26 mouse cellular contexts compared by ENCODE assay signal in genomic region chr7:34685176-34685575, GRCm38 (mm10). TPM values are rescaled to one million over a fixed set of nuclear protein-coding genes. Genes with fewer than 3 reads are reported as not detected.
DNase-seq lines count a peak whose midpoint lies in the region; ATAC-seq and TF ChIP-seq lines count a peak whose summit lies in the region.
"Had no signal": no experiment of that assay in that cellular context is flagged by ENCODE, and none has a peak within 500 bp of the region (broad histone marks: within the 10 kb centered on the region; RNA-seq: fewer than 3 reads in every experiment).

No protein-coding gene starts in this region.

- H3K36me3 ChIP-seq in neural tube, embryonic 13.5 days, result no peaks in the 10 kb centered on the region
- H3K36me3 ChIP-seq in intestine, embryonic 15.5 days, result no peaks in the 10 kb centered on the region
- no peaks in the 10 kb centered on the region for H3K36me3 ChIP-seq in intestine, postnatal 0 days (ENCODE audit: control insufficient read depth, insufficient read depth)
- no peaks in the 10 kb centered on the region for H3K36me3 ChIP-seq in midbrain, postnatal 0 days (ENCODE audit: insufficient read depth, low read length)
- H3K36me3 ChIP-seq: embryonic facial prominence, embryonic 10.5 days; embryonic facial prominence, embryonic 12.5 days; forebrain, embryonic 15.5 days; G1E had no signal

- DNase-seq in neural tube, embryonic 10.5 days (ENCODE audit: extremely low spot score, low spot score), result no peak
- DNase-seq in ZHBTc4 (ENCODE audit: low read depth, low spot score), result peak; percentile 52
- no peak for DNase-seq in midbrain, postnatal 0 days (ENCODE audit: low spot score)
- no peak for DNase-seq in heart, postnatal 36 days
- DNase-seq: adrenal gland, adult 2 months; adrenal gland, postnatal 10 days; adrenal gland, postnatal 25 days; B cell, adult 2 months; cerebellum, adult 11 months; cerebellum, adult 18-20 months; cerebellum, adult 8-10 months; cerebellum, adult 9-11 months; cerebellum, postnatal 14 days; cerebellum, postnatal 36 days; embryo, embryonic 11 days had no signal

- intact Hi-C loops in heart, postnatal 36 days (cut with DNase I), result no loop called here

- no peak for ATAC-seq in neural tube, embryonic 13.5 days (ENCODE audit: low read depth)
- ATAC-seq in intestine, embryonic 15.5 days, result peak; percentile 88
- 0 out of 2 replicates have a peak, but pooled peaks have one; percentile 31 for ATAC-seq in intestine, postnatal 0 days
- no peak for ATAC-seq in midbrain, postnatal 0 days (ENCODE audit: low FRiP score)
- ATAC-seq: CD4-positive, CD25-positive, alpha-beta regulatory T cell, adult 4 months; forebrain, embryonic 13.5 days; forebrain, embryonic 15.5 days; Patski had no signal

- H3K27me3 ChIP-seq in neural tube, embryonic 13.5 days, result no peaks in the 10 kb centered on the region
- H3K27me3 ChIP-seq in intestine, embryonic 15.5 days (replicated peaks), result 0 out of 2 replicates have a peak, but pooled peaks cover 2% of the 10 kb centered on the region
- no peaks in the 10 kb centered on the region for H3K27me3 ChIP-seq in intestine, postnatal 0 days (replicated peaks; ENCODE audit: control insufficient read depth, insufficient read depth, low read length)
- H3K27me3 ChIP-seq in midbrain, postnatal 0 days (ENCODE audit: insufficient read depth, low read length), result no peaks in the 10 kb centered on the region
- H3K27me3 ChIP-seq: forebrain, embryonic 13.5 days; forebrain, embryonic 15.5 days had no signal

- no peaks in the 10 kb centered on the region for H3K9me3 ChIP-seq in neural tube, embryonic 13.5 days
- no peaks in the 10 kb centered on the region for H3K9me3 ChIP-seq in intestine, embryonic 15.5 days
- no peaks in the 10 kb centered on the region for H3K9me3 ChIP-seq in intestine, postnatal 0 days (ENCODE audit: control insufficient read depth)
- H3K9me3 ChIP-seq in midbrain, postnatal 0 days (ENCODE audit: low read length), result no peaks in the 10 kb centered on the region
- H3K9me3 ChIP-seq: embryonic facial prominence, embryonic 10.5 days; embryonic facial prominence, embryonic 12.5 days; forebrain, embryonic 13.5 days; forebrain, embryonic 15.5 days had no signal

- 61% methylated on average over 4 of the region's 4 CpGs for WGBS in neural tube, embryonic 13.5 days
- 46% methylated on average over 4 of the region's 4 CpGs for WGBS in intestine, embryonic 15.5 days
- 23% methylated on average over 4 of the region's 4 CpGs for WGBS in intestine, postnatal 0 days
- WGBS in midbrain, postnatal 0 days, result 71% methylated on average over 4 of the region's 4 CpGs

- H3K9ac ChIP-seq in neural tube, embryonic 13.5 days, result no peak overlapping the region
- no peak overlapping the region for H3K9ac ChIP-seq in intestine, embryonic 15.5 days
- no peak overlapping the region for H3K9ac ChIP-seq in intestine, postnatal 0 days (ENCODE audit: low read depth, low read length)
- no peak overlapping the region for H3K9ac ChIP-seq in midbrain, postnatal 0 days (replicated peaks; ENCODE audit: low read length, poor library complexity, severe bottlenecking)
- H3K9ac ChIP-seq: embryonic facial prominence, embryonic 12.5 days; forebrain, embryonic 13.5 days; forebrain, embryonic 15.5 days had no signal

- H3K27ac ChIP-seq in neural tube, embryonic 13.5 days (replicated peaks), result peak overlapping the region; percentile 33
- no peak overlapping the region for H3K27ac ChIP-seq in intestine, embryonic 15.5 days
- H3K27ac ChIP-seq in intestine, postnatal 0 days (ENCODE audit: low read depth, low read length), result no peak overlapping the region
- no peak overlapping the region for H3K27ac ChIP-seq in midbrain, postnatal 0 days (ENCODE audit: low read depth, low read length)
- H3K27ac ChIP-seq: embryonic facial prominence, embryonic 10.5 days; embryonic facial prominence, embryonic 12.5 days; forebrain, embryonic 13.5 days; forebrain, embryonic 15.5 days had no signal

- no peak overlapping the region for H3K4me2 ChIP-seq in neural tube, embryonic 13.5 days
- H3K4me2 ChIP-seq in intestine, embryonic 15.5 days (replicated peaks), result no peak overlapping the region
- no peak overlapping the region for H3K4me2 ChIP-seq in intestine, postnatal 0 days (replicated peaks; ENCODE audit: low read depth)
- no peak overlapping the region for H3K4me2 ChIP-seq in midbrain, postnatal 0 days (ENCODE audit: low read depth, low read length, poor library complexity, severe bottlenecking)
- H3K4me2 ChIP-seq: embryonic facial prominence, embryonic 12.5 days; forebrain, embryonic 13.5 days; forebrain, embryonic 15.5 days had no signal

- H3K4me1 ChIP-seq in neural tube, embryonic 13.5 days (replicated peaks), result peaks cover 42% of the 10 kb centered on the region
- peaks cover 11% of the 10 kb centered on the region; the same call in 1 of the 2 replicates for H3K4me1 ChIP-seq in intestine, embryonic 15.5 days (replicated peaks)
- H3K4me1 ChIP-seq in intestine, postnatal 0 days (replicated peaks; ENCODE audit: control insufficient read depth, insufficient read depth, low read length), result no peaks in the 10 kb centered on the region
- no peaks in the 10 kb centered on the region; the same call in 1 of the 2 replicates for H3K4me1 ChIP-seq in midbrain, postnatal 0 days (ENCODE audit: insufficient read depth, low read length)

- no peak overlapping the region for H3K4me3 ChIP-seq in neural tube, embryonic 13.5 days
- no peak overlapping the region for H3K4me3 ChIP-seq in intestine, embryonic 15.5 days (replicated peaks)
- H3K4me3 ChIP-seq in intestine, postnatal 0 days (ENCODE audit: low read depth, low read length), result no peak overlapping the region
- no peak overlapping the region for H3K4me3 ChIP-seq in midbrain, postnatal 0 days (ENCODE audit: low read depth, low read length)
- H3K4me3 ChIP-seq: embryonic facial prominence, embryonic 10.5 days; embryonic facial prominence, embryonic 12.5 days; forebrain, embryonic 13.5 days; forebrain, embryonic 15.5 days had no signal

- no peak for TF ChIP-seq CTCF in intestine, postnatal 0 days (IDR thresholded peaks at IDR 0.05; ENCODE audit: low read depth)
- no peak for TF ChIP-seq CTCF in midbrain, postnatal 0 days (IDR thresholded peaks at IDR 0.05)

RNA-seq across cellular contexts. Expression of gene Kctd15, which starts 28.6 kb away (rescaled TPM):
- 38.3 and 39.6 TPM in 2 replicates for polyA plus RNA-seq in neural tube, embryonic 13.5 days (2015; fragmentation: Nextera tagmentation; extraction: Ambion mirVana)
- 16.2 and 18.0 TPM in 2 replicates for polyA plus RNA-seq in intestine, embryonic 15.5 days (2015; fragmentation: Nextera tagmentation; extraction: Ambion mirVana)
- polyA plus RNA-seq in intestine, postnatal 0 days (2015; fragmentation: Nextera tagmentation; extraction: Ambion mirVana), result 6.7 and 6.9 TPM in 2 replicates
- total RNA-seq in midbrain, postnatal 0 days (2014; rRNA removed), result 61.3 and 69.1 TPM in 2 replicates
- polyA plus RNA-seq in midbrain, postnatal 0 days (2015; fragmentation: Nextera tagmentation; extraction: Ambion mirVana), result 15.0 and 15.7 TPM in 2 replicates
- 1 to 10 TPM; 3.0 to 3.2 TPM for total RNA-seq in heart, postnatal 36 days (2021)
- total RNA-seq: common myeloid progenitor, adult 5-6 weeks had no signal
- polyA plus RNA-seq: CD4-positive, CD25-positive, alpha-beta regulatory T cell, adult 4 months; G1E had no signal

Comparison
In these comparisons a context has a peak if more than half of its experiments do, and no peak if none do; other contexts are left out.
1. ATAC-seq: peak in intestine, embryonic 15.5 days (single experiment) and intestine, postnatal 0 days (single experiment); none in neural tube, embryonic 13.5 days (single experiment) and midbrain, postnatal 0 days (single experiment).